Mouse (Mus musculus) CD4-positive naive resting alpha-beta T cell, adult 57 days (primary cell): Measurements from ENCODE around the gene Nptx2. TPM values are rescaled to one million over a fixed set of nuclear protein-coding genes. Genes with fewer than 3 reads are reported as not detected.

Experiments used
- total RNA-seq: library from RNA; stranded (reverse); gene quantifications from one replicate; pipeline ENCODE4 v1.2.4, GENCODE M21; 2023

The Nptx2 gene
- total RNA-seq = not detected

DNA sequence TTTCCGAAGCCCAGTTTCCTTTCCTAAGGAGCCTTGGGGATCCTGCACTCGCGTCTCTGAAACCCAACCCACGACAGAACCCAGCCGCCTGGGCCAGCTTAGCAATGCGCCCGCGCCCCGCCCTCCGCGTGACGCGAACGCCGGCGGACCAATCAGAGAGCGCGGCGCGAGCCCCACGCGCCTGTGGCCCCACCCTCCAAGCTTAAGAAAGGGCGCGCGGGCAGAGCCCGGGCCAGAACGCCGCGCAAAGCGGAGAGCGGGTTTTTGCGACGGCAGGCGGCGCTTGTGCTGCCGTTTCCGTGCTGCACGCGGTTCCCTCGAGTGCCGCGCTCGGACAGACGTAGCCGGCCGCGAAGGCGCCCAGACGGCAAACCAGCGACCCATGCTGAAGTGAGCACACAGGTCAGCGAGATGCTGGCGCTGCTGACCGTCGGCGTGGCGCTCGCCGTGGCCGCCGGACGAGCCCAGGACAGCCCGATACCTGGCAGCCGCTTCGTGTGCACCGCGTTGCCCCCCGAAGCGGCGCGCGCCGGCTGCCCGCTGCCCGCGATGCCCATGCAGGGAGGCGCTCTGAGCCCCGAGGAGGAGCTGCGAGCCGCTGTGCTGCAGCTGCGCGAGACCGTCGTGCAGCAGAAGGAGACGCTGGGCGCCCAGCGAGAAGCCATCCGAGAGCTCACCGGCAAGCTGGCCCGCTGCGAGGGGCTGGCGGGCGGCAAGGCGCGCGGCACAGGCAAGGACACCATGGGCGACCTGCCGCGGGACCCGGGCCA lies at the start of gene Nptx2:
TSS of gene Nptx2 (plus strand) at position 250 of the 770 bp plus-strand sequence.

Other genes starting within 250 kb of the Nptx2 start
- gene Baiap2l1, start 187.8 kb upstream of the Nptx2 start, total RNA-seq = 0.59 TPM
- not detected for gene Tmem130, start 215.9 kb downstream of the Nptx2 start, total RNA-seq
- gene Trrap, start 221.8 kb downstream of the Nptx2 start, total RNA-seq = 148 TPM